Mouse (Mus musculus) right cerebral cortex, postnatal 14 days (tissue): ENCODE measurements around the gene Rab43.
"Not testable (repeated sequence)": the region's sequence is repeated elsewhere in the genome, so short reads cannot be mapped to it uniquely, and the experiment has no call there.

Experiments
- DNase-seq: peaks from one replicate; pipeline ENCODE4 v3.0.0; 2022

The Rab43 gene

DNA sequence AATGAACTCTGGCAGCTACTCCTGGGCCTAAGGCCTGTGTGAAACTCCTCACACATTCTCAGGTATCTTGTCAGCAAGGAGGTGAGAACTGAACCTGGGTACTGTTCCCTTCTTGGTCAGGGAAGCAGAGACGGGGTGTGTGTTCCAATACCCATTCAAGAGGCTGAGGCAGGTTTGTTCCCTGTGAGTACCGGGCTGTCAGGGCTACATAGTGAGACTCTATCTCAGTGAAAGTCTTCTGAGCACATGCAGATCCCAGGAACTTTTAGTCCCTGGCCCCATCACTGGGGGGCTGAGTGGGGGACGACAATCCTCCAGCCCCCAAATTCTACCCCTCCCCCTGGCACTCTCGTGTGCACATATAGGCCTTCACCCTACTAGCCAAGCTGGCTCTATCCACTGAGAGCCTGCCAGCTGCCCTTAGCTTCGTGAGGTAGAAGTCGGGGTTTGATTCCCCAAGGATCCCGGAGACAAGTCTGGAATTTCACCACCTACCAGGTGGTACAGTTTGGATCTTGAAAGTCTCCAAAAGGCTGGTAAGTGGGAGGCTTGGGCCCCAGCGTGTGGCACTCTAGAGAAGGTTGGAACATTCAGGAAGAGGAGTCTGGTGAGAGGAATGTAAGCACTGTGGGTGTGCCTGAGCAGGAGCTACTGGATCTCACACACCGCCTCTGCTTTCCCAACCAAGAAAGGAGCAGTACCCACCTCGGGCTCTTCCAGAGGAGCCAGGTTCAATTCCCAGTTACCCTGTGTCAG lies 31.2 kb downstream of the Rab43 start:
- no peak for DNase-seq

DNA sequence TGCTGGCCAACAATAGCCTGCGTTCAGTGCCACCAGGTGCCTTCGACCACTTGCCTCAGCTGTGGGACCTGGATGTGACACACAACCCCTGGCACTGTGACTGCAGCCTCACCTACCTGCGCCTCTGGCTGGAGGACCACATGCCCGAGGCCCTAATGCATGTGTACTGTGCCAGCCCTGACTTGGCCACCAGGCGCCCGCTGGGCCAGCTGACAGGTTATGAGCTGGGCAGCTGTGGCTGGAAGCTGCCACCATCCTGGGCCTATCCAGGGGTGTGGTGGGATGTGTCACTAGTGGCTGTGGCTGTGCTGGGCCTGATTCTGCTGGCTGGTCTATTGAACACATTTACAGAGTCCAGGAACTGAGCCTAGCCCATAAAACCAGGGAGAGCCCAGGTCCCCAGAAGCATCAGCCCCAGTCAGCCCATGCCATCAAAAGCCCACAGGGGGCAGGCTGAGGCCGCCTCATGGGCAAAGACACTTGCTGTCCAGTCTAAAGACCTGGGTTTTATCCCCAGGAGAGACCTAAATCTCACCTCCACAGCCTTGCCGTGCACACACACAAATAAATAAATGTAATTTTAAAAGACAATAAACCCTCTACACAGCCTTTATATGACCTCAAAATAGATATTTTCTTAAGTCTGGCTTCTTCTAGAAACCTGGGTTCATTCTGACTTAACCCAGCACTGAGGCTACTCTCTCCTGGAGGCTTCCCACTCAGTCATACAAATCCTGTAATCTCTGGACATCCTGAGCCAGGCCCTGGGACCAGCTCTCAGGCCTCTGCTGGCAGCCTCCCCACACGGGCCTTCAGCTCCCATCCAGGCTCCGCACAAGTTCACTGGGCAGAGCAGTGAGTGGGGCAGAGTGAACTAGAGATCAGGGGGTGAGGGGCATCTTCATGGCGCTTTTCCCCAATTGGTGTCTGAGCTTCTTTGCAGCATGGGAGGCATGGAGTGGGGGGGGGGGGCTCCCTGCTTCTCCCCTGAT lies 32.5 kb downstream of the Rab43 start:
- DNase-seq = no peak

DNA sequence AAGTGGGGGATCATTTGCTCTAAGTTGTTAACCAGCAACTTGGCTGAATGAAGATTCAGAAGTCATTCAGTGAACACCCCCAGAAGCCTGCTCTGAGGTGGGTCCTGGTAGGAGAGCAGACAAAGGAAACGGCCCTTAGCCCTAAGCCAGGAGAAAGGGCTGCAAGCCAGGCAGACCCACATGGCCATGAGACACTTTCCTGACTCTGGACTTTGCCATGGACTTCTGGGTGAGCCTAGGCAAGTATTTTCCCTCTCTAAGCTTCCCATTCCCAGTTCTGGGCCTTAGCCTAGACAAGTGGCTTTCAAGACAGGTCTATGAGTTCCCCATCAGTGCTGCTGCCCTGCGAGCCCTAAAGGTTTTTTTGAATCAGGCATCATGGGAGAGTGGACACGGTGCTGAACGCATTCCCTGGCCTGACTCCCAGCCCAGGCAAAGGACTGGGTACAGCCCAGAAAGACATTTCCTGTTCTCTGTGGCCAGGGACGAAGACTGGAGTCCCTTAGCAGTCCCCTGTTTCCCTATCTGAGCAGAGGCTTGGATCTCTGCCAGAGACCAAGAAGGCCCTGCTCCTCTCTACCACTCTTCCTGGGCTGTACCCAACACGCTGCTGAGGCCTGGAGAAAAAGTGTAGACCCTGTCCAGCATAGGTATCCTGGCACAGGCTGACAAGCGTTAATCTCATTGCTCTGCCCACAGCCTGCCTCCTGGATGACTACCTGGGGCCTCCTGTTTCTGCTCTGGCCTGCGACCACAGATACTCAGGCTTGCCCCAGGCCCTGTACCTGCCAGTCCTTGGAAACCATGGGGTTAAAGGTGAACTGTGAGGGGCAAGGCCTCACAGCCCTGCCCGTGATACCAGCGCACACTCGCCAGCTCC lies 33.4 kb downstream of the Rab43 start:
- no peak for DNase-seq

DNA sequence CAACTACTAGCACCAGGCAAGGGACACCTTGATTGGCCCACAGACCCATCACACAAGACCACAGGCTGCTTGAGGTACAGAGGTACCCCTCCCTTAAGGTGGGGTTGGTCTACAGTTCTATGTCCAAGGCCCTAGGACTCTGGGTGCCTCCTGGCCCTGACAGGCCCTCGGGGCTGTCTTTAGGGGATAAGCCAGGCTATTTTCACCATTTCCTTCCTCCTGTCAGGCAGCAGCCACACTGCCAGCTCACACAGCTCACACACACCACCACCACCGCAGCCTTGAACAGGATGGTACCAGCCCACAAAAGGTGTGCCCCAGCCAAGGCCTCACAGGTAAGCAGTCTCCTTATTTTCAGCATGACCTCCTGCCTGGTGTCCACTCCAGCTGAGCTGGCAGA lies 34.1 kb downstream of the Rab43 start, which contains the start of gene Gp9:
Gp9 (plus strand) TSS at position 231 of the 400 bp plus-strand sequence.
- DNase-seq = no peak

DNA sequence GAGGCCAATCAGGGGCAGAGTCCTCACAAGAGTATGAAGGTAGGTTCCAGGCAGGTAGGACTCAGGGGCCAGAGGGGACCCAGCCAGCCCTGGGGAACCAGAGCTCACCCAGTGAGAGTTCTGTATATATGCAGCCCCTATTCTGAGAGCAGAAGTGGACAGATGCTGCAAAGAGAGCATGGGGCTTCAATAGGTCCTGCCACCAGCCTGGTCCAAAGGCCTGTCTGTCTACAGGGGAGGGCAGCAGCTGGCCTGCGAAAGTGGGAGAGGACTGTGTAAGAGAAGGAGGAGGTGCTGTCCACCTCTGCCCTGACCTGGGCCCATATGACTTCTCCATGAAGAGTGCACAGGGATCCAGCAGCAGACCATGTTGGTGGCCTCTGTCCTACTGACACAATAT lies 35.3 kb downstream of the Rab43 start:
- DNase-seq = no peak

DNA sequence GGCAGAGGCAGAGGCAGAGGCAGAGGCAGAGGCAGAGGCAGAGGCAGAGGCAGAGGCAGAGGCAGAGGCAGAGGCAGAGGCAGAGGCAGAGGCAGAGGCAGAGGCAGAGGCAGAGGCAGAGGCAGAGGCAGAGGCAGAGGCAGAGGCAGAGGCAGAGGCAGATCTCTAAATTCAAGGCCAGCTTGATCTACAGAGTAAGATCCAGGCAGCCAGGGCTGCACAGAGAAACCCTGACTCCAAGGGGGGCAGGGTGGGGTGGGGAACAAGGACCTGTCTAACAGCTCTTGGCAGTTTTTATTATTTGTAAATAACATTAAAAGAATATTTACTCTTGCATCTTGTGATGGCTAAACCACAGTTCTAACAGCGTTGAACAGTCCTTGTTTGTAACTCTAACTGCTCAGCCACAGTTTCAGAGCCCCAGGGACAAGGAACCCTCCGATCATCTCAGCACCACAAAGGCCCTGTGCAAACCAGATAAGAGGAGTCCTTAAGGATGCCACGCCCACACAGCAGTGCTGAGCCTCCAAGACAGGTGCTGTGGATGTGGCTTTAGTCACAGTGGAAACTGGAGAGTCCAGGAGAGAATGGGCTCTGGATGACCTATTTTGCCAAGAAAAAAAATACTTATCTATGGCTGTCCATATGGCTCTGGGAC lies 36.2 kb downstream of the Rab43 start:
- no peak for DNase-seq

DNA sequence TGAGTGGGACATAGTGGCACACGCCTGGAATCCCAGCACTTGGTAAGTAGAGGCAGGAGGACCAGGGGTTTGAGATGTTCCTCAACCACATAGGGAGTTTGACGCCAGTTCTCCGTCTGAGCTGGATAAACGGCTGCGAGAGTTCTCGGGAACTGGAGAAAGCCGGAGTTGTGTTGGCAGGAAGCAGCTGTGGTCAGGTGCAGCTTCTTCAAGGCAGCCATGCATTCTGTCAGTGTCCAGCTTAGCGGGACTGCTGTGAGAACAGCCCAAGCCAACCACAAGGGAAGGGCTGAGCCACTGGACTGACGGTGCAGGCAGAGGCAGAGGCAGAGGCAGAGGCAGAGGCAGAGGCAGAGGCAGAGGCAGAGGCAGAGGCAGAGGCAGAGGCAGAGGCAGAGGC lies 37.1 kb downstream of the Rab43 start:
- no peak for DNase-seq

DNA sequence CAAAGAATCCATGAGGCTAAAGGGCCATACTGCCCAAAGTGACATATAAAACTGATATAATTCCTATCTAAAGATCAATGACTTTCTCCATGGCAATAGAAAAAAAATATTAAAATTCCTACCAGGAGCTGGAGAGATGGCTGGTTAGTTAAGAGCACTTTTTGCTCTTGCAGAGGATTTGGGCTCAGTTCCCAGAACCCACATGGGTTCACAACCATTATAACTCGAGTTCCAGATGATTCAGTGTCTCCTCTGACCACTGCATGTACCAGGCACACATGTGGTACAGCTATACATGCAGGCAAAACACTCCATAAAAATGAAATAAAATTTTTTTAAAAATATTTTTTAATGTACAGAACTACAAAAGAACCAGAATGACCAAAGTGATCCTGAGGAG lies 37.5 kb downstream of the Rab43 start:
- no peak for DNase-seq

DNA sequence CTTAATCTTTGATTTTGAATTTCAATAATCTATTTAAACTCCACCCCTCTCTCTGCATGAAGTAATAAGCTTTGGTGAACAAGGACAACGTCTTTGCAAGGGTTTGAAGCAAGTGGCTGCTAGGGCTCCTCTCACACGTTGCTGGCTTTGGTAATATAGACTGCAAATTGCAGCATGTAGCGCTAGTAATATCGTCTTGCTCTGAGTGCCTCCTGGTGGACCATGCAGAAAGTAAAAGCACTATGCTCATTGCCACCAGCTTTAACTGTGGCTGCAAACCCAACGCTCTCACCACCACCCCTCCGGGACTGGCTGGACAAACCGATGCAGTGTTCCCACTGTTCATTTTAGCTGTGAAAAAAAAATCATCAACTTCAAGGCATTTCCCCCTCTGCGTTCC lies 41.3 kb downstream of the Rab43 start:
- DNase-seq = no peak

DNA sequence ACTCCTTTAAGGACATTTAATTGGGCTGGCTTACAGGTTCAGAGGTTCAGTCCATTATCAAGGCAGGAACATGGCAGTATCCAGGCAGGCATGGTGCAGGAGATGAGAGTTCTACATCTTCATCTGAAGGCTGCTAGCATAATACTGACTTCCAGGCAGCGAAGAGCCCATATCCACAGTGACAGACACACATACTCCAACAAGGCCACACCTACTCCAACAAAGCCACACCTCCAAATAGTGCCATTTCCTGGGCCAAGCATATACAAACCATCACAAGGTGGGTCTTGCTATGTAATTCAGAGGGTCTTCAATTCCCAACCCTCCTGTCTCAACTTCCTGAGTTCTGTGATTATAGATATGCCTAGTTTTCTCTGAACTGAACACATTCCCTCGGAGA lies 47.7 kb downstream of the Rab43 start:
- DNase-seq = not testable (repeated sequence)

DNA sequence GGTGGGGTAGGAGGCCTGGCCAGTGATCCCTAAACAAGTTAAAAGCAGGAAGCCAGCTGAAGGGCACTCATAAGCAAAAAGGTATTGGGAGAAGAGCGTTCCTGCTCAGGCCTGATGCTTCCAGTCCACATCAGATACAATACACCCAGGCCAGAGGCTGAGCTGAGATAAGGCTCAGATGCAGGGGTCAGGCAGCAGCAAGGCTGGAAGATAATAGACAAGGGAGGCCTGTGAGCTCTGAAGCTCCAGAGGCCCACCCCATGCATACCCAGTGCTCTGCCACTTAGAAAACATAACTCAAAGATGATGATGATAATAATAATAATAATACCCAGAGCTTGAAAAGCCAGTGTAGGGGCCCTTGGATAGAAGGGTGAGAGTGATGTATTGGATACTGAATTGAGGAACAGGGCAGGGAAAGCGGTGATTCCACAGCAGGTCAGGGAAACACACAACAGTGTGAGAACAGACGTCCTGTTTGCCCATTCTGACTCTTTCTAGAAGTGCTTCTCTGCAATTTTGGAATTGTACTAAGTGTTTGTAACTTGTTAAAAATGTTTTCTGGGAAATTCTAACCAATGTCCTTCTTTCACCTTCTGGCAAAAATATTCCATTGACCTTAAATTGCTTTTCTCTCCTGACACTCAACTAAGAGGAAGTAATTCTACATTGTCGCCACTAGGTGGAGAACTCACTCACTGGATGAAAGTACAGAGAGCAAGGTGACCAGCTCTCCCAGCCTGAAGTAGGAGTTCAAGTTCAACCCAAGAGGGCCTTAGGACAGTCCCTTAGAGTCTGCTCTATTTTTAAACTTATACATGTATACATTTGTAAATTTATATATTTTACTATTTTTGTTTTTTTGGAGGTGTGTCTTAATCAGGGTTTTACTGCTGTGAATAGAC lies 48.3 kb downstream of the Rab43 start:
- DNase-seq = no peak

DNA sequence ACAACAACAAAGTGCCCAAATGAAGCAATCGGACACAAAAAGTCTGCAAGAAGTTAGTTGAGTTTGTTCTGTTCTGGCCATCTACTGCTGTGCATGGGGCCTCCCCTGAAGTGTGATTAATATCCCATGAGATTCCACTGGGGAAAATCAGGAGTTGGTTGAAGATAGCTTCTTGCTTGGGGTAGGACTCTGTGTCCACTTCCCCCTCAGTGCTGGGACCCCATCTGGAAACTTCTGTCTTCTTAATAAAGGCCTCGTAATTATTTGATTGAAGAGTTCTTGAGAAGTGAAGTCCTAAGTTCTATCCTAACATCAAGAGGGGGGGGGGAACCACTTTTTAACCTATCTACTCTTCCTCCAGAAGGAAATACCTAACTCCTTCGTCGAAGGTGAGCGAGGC lies 49.8 kb downstream of the Rab43 start:
- no peak for DNase-seq

DNA sequence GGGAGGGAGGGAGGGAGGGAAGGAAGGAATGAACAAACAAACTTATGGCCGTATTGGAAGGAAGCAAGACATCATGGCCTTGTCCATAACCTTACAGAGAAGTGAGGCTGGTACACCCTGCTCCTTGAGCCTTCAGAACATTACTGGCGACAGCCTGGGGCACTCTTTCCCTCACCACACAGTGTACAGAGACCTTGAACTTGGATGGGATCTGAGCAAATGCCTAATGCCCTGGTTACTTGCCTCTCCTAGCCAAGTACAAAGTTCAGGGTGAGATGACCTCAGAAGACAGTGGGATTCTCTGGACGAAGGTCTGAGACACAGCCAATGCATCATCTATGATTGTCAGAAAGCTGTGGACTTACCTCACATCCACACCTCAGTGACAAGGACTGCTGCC lies 52.1 kb downstream of the Rab43 start:
- no peak for DNase-seq

DNA sequence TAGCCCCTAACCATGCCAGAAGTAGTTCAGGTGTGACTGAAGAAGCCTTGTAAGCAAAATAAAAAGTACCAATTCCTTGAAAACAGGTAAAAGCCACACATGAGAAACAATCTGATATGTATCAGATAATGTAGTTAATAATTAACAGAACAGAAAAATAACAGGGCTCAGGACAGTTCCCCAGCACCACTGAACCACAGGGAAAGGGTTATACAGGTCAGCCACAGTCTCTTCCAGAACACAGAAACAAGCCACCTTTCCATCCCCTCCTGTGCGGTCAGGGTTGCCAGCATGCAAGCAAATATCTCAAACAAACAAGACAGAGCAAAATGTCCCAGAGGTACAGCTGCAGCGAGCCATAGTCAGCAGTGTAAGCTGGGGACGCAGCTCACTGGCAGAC lies 52.6 kb downstream of the Rab43 start:
- no peak for DNase-seq

DNA sequence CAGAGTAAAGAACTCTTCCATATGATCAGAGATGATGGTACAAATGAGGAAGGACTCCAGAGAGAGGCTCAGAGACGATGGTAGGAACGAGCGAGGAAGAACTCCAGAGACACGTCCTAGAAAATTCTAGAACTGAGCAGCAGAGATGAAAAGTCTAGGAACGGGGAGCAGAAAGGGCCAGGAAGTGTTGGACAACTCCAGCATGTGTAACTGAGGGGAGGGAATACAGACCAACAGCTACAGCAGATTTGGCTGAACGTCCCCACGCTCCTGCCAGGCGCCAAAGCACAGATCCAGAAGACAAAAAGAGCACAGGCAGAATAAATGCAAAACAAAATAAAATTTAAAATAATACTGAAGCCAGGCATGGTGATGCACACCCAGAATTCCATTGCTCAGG lies 55.1 kb downstream of the Rab43 start:
- DNase-seq = no peak

DNA sequence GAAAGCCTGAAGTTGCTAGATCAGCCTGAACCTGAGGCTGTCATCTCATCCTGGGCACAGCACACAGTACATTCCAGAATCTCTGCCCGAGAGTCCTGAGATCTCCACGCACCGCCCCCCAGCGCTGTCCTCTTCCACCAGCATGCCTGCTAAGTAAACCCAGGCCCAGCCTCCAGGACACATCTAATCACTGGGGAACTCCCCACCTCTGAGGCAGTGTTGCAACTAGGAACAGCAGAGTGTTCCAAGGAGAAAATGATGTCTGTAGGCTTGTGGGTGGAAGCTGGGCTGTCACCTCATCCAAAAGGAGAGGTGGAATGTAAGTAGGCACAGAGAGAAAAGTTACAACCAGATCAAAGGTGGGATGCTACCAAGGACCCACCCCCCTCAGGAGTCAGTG lies 56.8 kb downstream of the Rab43 start:
- DNase-seq = no peak

DNA sequence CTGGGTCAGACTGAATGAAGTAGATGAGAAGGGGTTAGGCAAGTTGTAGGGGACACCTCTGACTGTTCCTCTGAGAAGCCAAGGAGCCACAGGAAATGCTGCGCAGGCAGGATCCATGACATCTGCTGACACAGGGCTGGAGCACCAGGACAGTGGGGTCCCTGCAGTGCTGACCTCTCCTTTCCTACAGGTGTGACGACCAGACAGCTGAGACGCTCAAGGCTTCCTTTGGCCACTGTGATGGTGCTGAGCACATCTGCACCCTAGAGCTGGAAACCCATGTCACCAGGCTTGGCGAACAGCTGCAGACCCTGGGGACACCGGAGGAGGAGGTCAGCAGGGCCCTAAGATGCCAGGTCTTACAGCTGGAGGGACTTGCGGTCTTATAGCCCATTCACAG lies 60.4 kb downstream of the Rab43 start:
- no peak for DNase-seq

DNA sequence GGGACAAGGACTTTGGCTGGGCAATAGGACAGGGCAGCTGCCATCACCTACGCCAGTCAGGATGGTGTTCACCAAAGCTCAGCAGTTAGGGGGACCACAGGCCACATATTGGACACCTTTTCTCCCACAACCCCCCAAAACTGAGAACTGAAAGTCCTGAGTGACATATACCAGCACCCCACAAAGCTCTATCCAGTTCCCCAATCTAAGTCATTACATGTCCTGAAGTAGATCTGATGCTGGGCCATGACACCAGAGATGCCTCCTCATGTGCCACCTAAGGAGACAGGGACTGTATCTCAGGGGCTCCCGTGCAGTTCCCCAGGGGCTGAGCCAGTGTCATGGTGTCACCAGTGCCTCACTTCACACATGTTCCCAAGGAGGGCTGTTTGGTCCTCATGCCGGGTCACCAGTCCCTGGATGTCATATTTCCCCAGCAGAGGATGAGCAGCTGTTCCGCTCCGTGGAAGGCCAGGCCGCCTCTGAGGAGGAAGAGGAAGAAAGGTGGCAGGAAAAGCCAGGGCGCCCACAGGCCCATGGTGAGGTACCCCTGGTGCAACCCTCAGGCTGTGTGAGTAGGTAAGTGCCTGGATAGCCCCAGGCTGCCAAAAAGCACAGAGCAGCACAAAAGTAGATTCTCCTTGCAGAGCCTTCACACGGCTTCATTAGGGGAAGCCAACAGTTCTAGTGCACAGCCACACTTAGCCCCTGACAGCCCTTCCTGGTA lies 61.6 kb downstream of the Rab43 start:
- DNase-seq = no peak

DNA sequence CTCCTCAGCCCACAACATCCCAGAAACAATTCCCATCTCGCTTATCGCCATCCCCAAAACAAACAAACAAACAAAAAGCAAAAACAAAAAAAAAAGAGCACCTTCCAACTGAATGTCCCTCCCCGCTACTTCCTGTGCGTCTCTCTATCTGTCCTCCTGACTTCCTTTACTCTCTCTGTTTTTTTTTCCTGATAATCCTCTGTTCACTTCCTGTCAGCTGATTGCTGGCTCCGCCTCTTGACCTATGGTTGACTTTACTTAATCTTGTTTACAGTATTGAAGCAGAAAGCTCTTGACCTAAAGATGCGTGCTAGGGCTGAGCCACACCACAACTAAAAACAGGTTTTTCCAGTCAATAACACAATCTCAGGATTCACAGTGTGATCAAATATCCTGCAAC lies 63.4 kb downstream of the Rab43 start:
- DNase-seq = no peak

DNA sequence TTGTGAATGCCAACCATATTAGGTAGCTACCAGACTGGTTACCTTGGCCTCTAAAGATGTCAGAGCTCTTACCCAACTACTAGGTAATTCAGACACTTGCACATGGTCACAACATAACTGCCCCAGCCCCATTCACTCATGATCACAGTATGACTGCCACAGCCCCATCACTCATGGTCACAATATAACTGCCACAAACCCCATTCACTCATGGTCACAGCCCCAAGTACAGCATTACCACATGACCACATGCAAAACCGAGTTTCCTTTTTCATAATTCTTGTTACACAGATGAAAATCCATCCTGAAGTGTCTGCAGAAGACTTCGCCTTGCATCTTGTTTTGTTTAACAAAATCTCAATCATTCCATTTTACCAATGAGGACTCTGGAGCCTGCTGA lies 63.9 kb downstream of the Rab43 start:
- DNase-seq = no peak

DNA sequence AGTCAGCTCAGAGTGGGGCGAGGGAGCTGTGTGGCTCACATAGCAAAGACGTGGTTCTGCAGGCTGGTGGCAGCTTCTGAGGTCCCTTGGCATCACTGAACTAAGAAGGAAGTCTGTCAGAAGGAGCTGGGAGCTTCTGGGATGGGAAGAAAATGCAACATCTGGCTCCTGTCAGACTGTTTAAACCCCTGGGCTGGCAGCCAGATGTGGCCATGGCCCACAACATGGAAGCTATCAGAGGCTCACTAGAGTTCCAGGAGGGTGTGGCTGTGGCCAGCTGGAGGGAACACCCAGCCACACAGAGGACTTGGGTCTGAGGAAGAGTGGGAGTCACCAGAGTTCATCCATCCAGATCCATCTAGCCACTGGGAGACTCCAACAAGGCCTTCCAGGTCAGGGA lies 65.1 kb downstream of the Rab43 start:
- DNase-seq = no peak
